Mouse (Mus musculus) olfactory bulb, adult 2 months (tissue): Measurements from ENCODE around the gene Gm20908. TPM values are rescaled to one million over a fixed set of nuclear protein-coding genes. Genes with fewer than 3 reads are reported as not detected.
"Not testable (repeated sequence)": the region's sequence is repeated elsewhere in the genome, so short reads cannot be mapped to it uniquely, and the experiment has no call there.

Source experiments
- H3K27ac ChIP-seq: fragments of 200-500 bp; 2 replicates; pipeline ENCODE4 v1.5.1; 2012; ENCODE audit warnings: low read depth, low read length; ENCODE audit not compliant: insufficient read depth
- H3K4me1 ChIP-seq: fragments of 200-500 bp; 2 replicates; pipeline ENCODE4 v1.6.1; 2012; ENCODE audit warnings: low read length; ENCODE audit not compliant: control insufficient read depth, insufficient read depth
- H3K4me3 ChIP-seq: fragments of 200-500 bp; 2 replicates; pipeline ENCODE4 v1.5.1; 2012; ENCODE audit warnings: mild to moderate bottlenecking, low read depth, low read length, moderate library complexity; ENCODE audit not compliant: insufficient read depth
- WGBS: fragments of 180-500 bp; shearing (Covaris S2); methylation state at CpG from one replicate; pipeline ENCODE4 v1.1.7; 2018; 5-methylcytosine and 5-hydroxymethylcytosine counted together
- polyA plus RNA-seq: library from polyadenylated mRNA; stranded (reverse); fragments of >200 nt; gene quantifications from 2 replicates; pipeline ENCODE4 v1.2.4, GENCODE M21; 2012; ENCODE audit warnings: low replicate concordance; ENCODE audit not compliant: missing spikeins, insufficient read depth, insufficient read length

The Gm20908 gene
- polyA plus RNA-seq = not detected in 2 replicates

- no CpG with 5 or more reads among the region's 6 CpGs for WGBS
These were observed at the start of gene Gm20908 for GRCm38 (mm10) chrY:64472966-64473365. Gene Gm20908 (plus strand): TSS chrY:64473266.

More at GRCm38 (mm10) chrY:64472966-64473365, at the start of gene Gm20908:
- not testable (repeated sequence) for H3K27ac ChIP-seq, H3K4me3 ChIP-seq, H3K4me1 ChIP-seq
